Mouse (Mus musculus) spleen, adult 10 weeks (tissue): ENCODE results near the gene Acbd5. TPM values are rescaled to one million over a fixed set of nuclear protein-coding genes. Genes with fewer than 3 reads are reported as not detected.

ENCODE experiments used
- polyA plus RNA-seq: library from polyadenylated mRNA; stranded (reverse); fragments of 350-450 nt; fragmentation: Illumina TruSeq; extraction: RNeasy Lipid Tissue Mini Kit (QIAGEN cat#74804); gene quantifications from one replicate; pipeline ENCODE4 v1.2.3, GENCODE M21; 2015; ENCODE audit warnings: low replicate concordance; ENCODE audit not compliant: insufficient read depth

Gene Acbd5
- polyA plus RNA-seq, result 42.7 TPM

GRCm38 (mm10) chr2:23067552-23068369 is at the start of gene Acbd5:
TSS of gene Acbd5 (plus strand) at chr2:23068167.

GRCm38 (mm10) chr2:23040001-23040646 is 27.8 kb upstream of the Acbd5 start, which contains the start of gene Abi1:
TSS of gene Abi1 (minus strand) at chr2:23040241.

DNA sequence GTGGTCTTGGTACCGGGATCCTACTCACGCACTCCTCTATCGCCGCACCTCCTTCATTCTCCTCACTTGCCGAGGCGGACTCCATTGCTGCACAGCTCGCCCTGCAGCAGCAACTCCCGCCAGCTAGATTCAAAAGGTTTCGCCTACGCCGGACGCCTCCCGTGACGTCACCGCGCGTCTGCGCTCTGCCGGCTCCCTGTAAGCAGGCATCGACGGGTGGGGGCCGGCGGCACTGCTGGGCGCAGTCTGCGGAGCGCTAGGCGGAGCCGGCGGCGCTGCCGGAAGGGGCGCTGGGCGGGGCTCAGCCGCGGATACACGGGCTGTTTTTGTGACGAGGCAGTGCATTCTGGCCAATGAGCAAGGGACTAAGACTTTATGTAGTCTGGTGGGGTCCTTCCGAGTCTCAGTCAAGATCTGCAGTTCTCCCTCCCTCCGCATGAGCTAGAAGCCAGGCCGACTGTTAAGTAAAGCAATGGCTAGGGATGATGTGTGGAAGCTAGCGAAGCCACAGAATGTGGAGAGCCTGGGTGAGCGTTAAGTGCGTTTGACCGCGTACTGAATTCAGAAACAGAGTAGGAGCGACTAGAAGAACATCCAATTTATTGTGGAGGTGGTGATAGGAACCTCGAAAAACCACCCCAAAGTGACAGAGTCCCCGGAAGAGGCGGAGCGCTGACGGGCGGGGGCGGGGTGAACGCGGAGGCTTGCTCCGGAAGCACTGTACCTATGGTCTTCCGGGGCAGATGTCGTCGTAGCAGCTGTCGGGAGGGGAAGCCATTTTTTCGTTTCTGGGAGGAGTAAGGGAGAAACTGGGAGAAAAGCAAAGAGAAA is 88.0 kb downstream of the Acbd5 start, which contains the start of the genes Mastl and Yme1l1:
TSS of gene Mastl (minus strand) at position 248 of the 831 bp plus-strand sequence.
TSS of gene Yme1l1 (plus strand) at position 593 of the 831 bp plus-strand sequence.

Other genes starting within 250 kb of the Acbd5 start
- 10.2 TPM for gene Pdss1, start 172.6 kb upstream of the Acbd5 start, polyA plus RNA-seq
- 171 TPM for gene Abi1, start 27.9 kb upstream of the Acbd5 start, polyA plus RNA-seq
- gene Mastl, start 87.9 kb downstream of the Acbd5 start, polyA plus RNA-seq, result 2.0 TPM
- 98.5 TPM for gene Yme1l1, start 88.2 kb downstream of the Acbd5 start, polyA plus RNA-seq
- gene 4931423N10Rik, start 139.3 kb downstream of the Acbd5 start, polyA plus RNA-seq, result not detected